Mouse (Mus musculus) telencephalon, adult 2 months (tissue): ENCODE measurements around the gene Arid1b.

Experiments used
- DNase-seq: peaks from one replicate; pipeline ENCODE4 v3.0.0-alpha.2; 2011; ENCODE audit warnings: low read depth, low spot score

Gene Arid1b

GRCm38 (mm10) chr17:5188400-5188799 lies 194.3 kb downstream of the Arid1b start:
- no peak for DNase-seq

GRCm38 (mm10) chr17:5189551-5190351 lies 195.6 kb downstream of the Arid1b start:
- DNase-seq = peak; percentile 79

- no peak for DNase-seq
Measured at GRCm38 (mm10) chr17:5190367-5190766, 196.2 kb downstream of the Arid1b start.

GRCm38 (mm10) chr17:5194157-5194916 lies 200.2 kb downstream of the Arid1b start:
- no peak for DNase-seq

- DNase-seq = no peak
Measured at GRCm38 (mm10) chr17:5195397-5195796, 201.3 kb downstream of the Arid1b start.

GRCm38 (mm10) chr17:5196005-5196404 lies 201.9 kb downstream of the Arid1b start:
- DNase-seq = no peak

- DNase-seq = no peak
Measured at GRCm38 (mm10) chr17:5196508-5196907, 202.4 kb downstream of the Arid1b start.

- DNase-seq = no peak
Measured at GRCm38 (mm10) chr17:5197083-5197482, 203.0 kb downstream of the Arid1b start.

- no peak for DNase-seq
Measured at GRCm38 (mm10) chr17:5197765-5198164, 203.6 kb downstream of the Arid1b start.

- DNase-seq = no peak
Measured at GRCm38 (mm10) chr17:5198252-5198651, 204.1 kb downstream of the Arid1b start.

- no peak for DNase-seq
Measured at GRCm38 (mm10) chr17:5198811-5199210, 204.7 kb downstream of the Arid1b start.

GRCm38 (mm10) chr17:5200638-5201037 lies 206.5 kb downstream of the Arid1b start:
- DNase-seq = no peak

GRCm38 (mm10) chr17:5201859-5202598 lies 207.9 kb downstream of the Arid1b start:
- DNase-seq = peak; percentile 79

- DNase-seq = no peak
Measured at GRCm38 (mm10) chr17:5202756-5203155, 208.6 kb downstream of the Arid1b start.

GRCm38 (mm10) chr17:5203346-5204102 lies 209.4 kb downstream of the Arid1b start:
- no peak for DNase-seq

- DNase-seq = no peak
Measured at GRCm38 (mm10) chr17:5204103-5204665, 210.1 kb downstream of the Arid1b start.

- peak; percentile 38 for DNase-seq
Measured at GRCm38 (mm10) chr17:5205163-5205581, 211.0 kb downstream of the Arid1b start.

GRCm38 (mm10) chr17:5206731-5207130 lies 212.6 kb downstream of the Arid1b start:
- DNase-seq = no peak

- no peak for DNase-seq
Measured at GRCm38 (mm10) chr17:5207881-5208280, 213.7 kb downstream of the Arid1b start.

- no peak for DNase-seq
Measured at GRCm38 (mm10) chr17:5208362-5208761, 214.2 kb downstream of the Arid1b start.

GRCm38 (mm10) chr17:5209076-5209475 lies 214.9 kb downstream of the Arid1b start:
- no peak for DNase-seq
